Mouse (Mus musculus) bone marrow macrophage, adult 2 months (primary cell): Measurements from ENCODE around the gene Copz2.

Experiments used
- CTCF ChIP-seq: IDR thresholded peaks from 2 replicates; pipeline ENCODE4 v1.5.1; 2012; ENCODE audit warnings: low read depth, mild to moderate bottlenecking, low read length, moderate library complexity
- POLR2A ChIP-seq: IDR thresholded peaks from 2 replicates; pipeline ENCODE4 v1.6.1; 2012; ENCODE audit warnings: mild to moderate bottlenecking, low read depth, low read length, borderline replicate concordance

- TF ChIP-seq CTCF (no peak), POLR2A (no peak)
These were observed 32.7 kb upstream of the Copz2 start for GRCm38 (mm10) chr11:96816979-96817378.
